Mouse (Mus musculus): ENCODE measurements around the gene Notch4. TPM values are rescaled to one million over a fixed set of nuclear protein-coding genes. Genes with fewer than 3 reads are reported as not detected.

The Notch4 gene
- polyA plus RNA-seq, 1 experiment from 2014 or later: 10.6 TPM

GRCm38 (mm10) chr17:34626773-34627092, 62.7 kb downstream of the Notch4 start:
- ATAC-seq (replicated peaks; ENCODE audit: low FRiP score, low read depth) (peak; percentile 24; the same call in 1 of the 2 replicates), DNase-seq (ENCODE audit: low spot score) (peak; percentile 89)
- Histone ChIP-seq H3K27ac (peak overlapping the region; percentile 96), H3K27me3 (ENCODE audit: insufficient read depth, low read length) (0 out of 2 replicates have a peak, but pooled peaks cover 9% of the 10 kb centered on the region), H3K9ac (ENCODE audit: low read depth, low read length) (peak overlapping the region; percentile 74), H3K36me3 (ENCODE audit: insufficient read depth, low read length) (peaks cover 15% of the 10 kb centered on the region), H3K9me3 (replicated peaks; ENCODE audit: low read length) (no peaks in the 10 kb centered on the region), H3K4me3 (replicated peaks; ENCODE audit: low read depth, low read length) (peak overlapping the region; percentile 67), H3K4me2 (ENCODE audit: low read length) (peak overlapping the region; percentile 89), H3K4me1 (replicated peaks; ENCODE audit: insufficient read depth, low read length) (peaks cover 35% of the 10 kb centered on the region)
- TF ChIP-seq CTCF (IDR thresholded peaks at IDR 0.05; ENCODE audit: low read depth): peak; percentile 73
- 0% methylated on average over 18 of the region's 18 CpGs for WGBS

GRCm38 (mm10) chr17:34627093-34627942, 63.2 kb downstream of the Notch4 start:
- ATAC-seq (replicated peaks; ENCODE audit: low FRiP score, low read depth) (peak; percentile 80), DNase-seq (ENCODE audit: low spot score) (peak; percentile 96)
- H3K4me1 ChIP-seq (replicated peaks; ENCODE audit: insufficient read depth, low read length): peaks cover 40% of the 10 kb centered on the region

GRCm38 (mm10) chr17:34627943-34628643, 64.0 kb downstream of the Notch4 start, which contains the start of gene Ppt2:
Gene Ppt2, minus strand, starts transcription at chr17:34628510.
- Histone ChIP-seq H3K4me1 (replicated peaks; ENCODE audit: insufficient read depth, low read length) (peaks cover 43% of the 10 kb centered on the region), H3K4me3 (replicated peaks; ENCODE audit: low read depth, low read length) (peak within 1 kb of the TSS; percentile 67), H3K27ac (peak within 1 kb of the TSS; percentile 96), H3K9ac (ENCODE audit: low read depth, low read length) (peak within 1 kb of the TSS; percentile 74), H3K4me2 (ENCODE audit: low read length) (peak within 1 kb of the TSS; percentile 89), H3K27me3 (ENCODE audit: insufficient read depth, low read length) (0 out of 2 replicates have a peak, but pooled peaks cover 9% of the 10 kb centered on the region), H3K9me3 (replicated peaks; ENCODE audit: low read length) (no peaks in the 10 kb centered on the region), H3K36me3 (ENCODE audit: insufficient read depth, low read length) (peaks cover 5% of the 10 kb centered on the region)
- DNase-seq (ENCODE audit: low spot score) (peak; percentile 60), ATAC-seq (replicated peaks; ENCODE audit: low FRiP score, low read depth) (no peak)
- TF ChIP-seq CTCF (IDR thresholded peaks at IDR 0.05; ENCODE audit: low read depth): no peak
- 1% methylated on average over 29 of the region's 29 CpGs for WGBS

More at GRCm38 (mm10) chr17:34627093-34627942, 63.2 kb downstream of the Notch4 start:
- Histone ChIP-seq H3K36me3 (ENCODE audit: insufficient read depth, low read length) (peaks cover 13% of the 10 kb centered on the region), H3K9ac (ENCODE audit: low read depth, low read length) (peak overlapping the region; percentile 74), H3K27ac (peak overlapping the region; percentile 96), H3K27me3 (ENCODE audit: insufficient read depth, low read length) (0 out of 2 replicates have a peak, but pooled peaks cover 9% of the 10 kb centered on the region), H3K4me2 (ENCODE audit: low read length) (peak overlapping the region; percentile 89), H3K9me3 (replicated peaks; ENCODE audit: low read length) (no peaks in the 10 kb centered on the region), H3K4me3 (replicated peaks; ENCODE audit: low read depth, low read length) (peak overlapping the region; percentile 67)
- TF ChIP-seq CTCF (IDR thresholded peaks at IDR 0.05; ENCODE audit: low read depth): no peak
- WGBS: under 1% methylated on average over 44 of the region's 45 CpGs

GRCm38 (mm10) chr17:34628644-34628967, 64.5 kb downstream of the Notch4 start:
- peaks cover 2% of the 10 kb centered on the region; the same call in 1 of the 2 replicates for H3K36me3 ChIP-seq (ENCODE audit: insufficient read depth, low read length)
- peak overlapping the region; percentile 74 for H3K9ac ChIP-seq (ENCODE audit: low read depth, low read length)
- H3K27me3 ChIP-seq (ENCODE audit: insufficient read depth, low read length): 0 out of 2 replicates have a peak, but pooled peaks cover 9% of the 10 kb centered on the region
- H3K27ac ChIP-seq: peak overlapping the region; percentile 96
- WGBS: 16% methylated on average over 5 of the region's 5 CpGs
- DNase-seq (ENCODE audit: low spot score): no peak
- peaks cover 43% of the 10 kb centered on the region for H3K4me1 ChIP-seq (replicated peaks; ENCODE audit: insufficient read depth, low read length)
- no peak for ATAC-seq (replicated peaks; ENCODE audit: low FRiP score, low read depth)
- peak overlapping the region; percentile 67 for H3K4me3 ChIP-seq (replicated peaks; ENCODE audit: low read depth, low read length)
- no peak for TF ChIP-seq CTCF (IDR thresholded peaks at IDR 0.05; ENCODE audit: low read depth)
- no peaks in the 10 kb centered on the region for H3K9me3 ChIP-seq (replicated peaks; ENCODE audit: low read length)
- H3K4me2 ChIP-seq (ENCODE audit: low read length): peak overlapping the region; percentile 89

GRCm38 (mm10) chr17:34629221-34629751, 65.2 kb downstream of the Notch4 start, which contains the start of gene Prrt1:
Gene Prrt1, plus strand, starts transcription at chr17:34629533.
- peak within 1 kb of the TSS; percentile 74 for H3K9ac ChIP-seq (ENCODE audit: low read depth, low read length)

More at GRCm38 (mm10) chr17:34629221-34629751, 65.2 kb downstream of the Notch4 start, which contains the start of gene Prrt1:
- WGBS: 6% methylated on average over 16 of the region's 16 CpGs
- peaks cover 43% of the 10 kb centered on the region for H3K4me1 ChIP-seq (replicated peaks; ENCODE audit: insufficient read depth, low read length)
- H3K27ac ChIP-seq: peak within 1 kb of the TSS; percentile 96
- H3K27me3 ChIP-seq (ENCODE audit: insufficient read depth, low read length): 0 out of 2 replicates have a peak, but pooled peaks cover 9% of the 10 kb centered on the region
- TF ChIP-seq CTCF (IDR thresholded peaks at IDR 0.05; ENCODE audit: low read depth): no peak
- DNase-seq (ENCODE audit: low spot score) (no peak), ATAC-seq (replicated peaks; ENCODE audit: low FRiP score, low read depth) (no peak)
- no peaks in the 10 kb centered on the region for H3K9me3 ChIP-seq (replicated peaks; ENCODE audit: low read length)
- peak within 1 kb of the TSS; percentile 89 for H3K4me2 ChIP-seq (ENCODE audit: low read length)
- H3K4me3 ChIP-seq (replicated peaks; ENCODE audit: low read depth, low read length): peak within 1 kb of the TSS; percentile 67
- H3K36me3 ChIP-seq (ENCODE audit: insufficient read depth, low read length): no peaks in the 10 kb centered on the region

Measured in kidney, postnatal 0 days (tissue).